Mouse (Mus musculus): ENCODE measurements around the gene Selenov.

DNA sequence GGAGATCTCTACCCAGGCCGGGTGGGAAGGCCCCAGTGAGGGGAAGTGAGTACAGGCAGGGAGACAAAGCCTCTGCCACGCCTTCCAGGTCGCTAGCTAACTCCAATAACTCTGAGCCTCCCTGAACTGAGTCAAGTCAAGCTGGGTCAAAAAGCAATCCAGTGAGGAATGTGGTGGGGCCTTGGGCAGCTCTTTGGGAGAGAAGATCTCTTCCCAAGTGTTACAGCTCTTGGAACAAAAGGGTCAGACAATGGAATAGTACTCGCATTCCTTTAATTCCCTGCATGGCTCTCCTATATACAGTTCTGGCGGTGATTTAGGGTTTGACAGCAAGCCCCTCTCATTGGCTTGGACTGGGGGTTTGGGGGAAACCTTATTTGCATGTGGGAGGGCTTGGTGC, 28.1 kb downstream of the Selenov start:
- TF ChIP-seq CTCF (IDR thresholded peaks at IDR 0.05; ENCODE audit: low read depth): no peak
- no peak for TF ChIP-seq EP300 (IDR thresholded peaks at IDR 0.05; ENCODE audit: low read depth)
